Mouse (Mus musculus) midbrain, embryonic 10.5 days (tissue): ENCODE results near the gene Traf3. TPM values are rescaled to one million over a fixed set of nuclear protein-coding genes. Genes with fewer than 3 reads are reported as not detected.

ENCODE experiments used
- DNase-seq: peaks from one replicate; pipeline ENCODE4 v3.0.0-alpha.2; 2017; ENCODE audit warnings: low spot score
- H3K27ac ChIP-seq: fragments of 300-500 bp; sonication (generic); replicated peaks from 2 replicates; pipeline ENCODE4 v1.5.1; 2016; ENCODE audit warnings: mild to moderate bottlenecking
- H3K27me3 ChIP-seq: fragments of 300-500 bp; sonication (generic); 2 replicates; pipeline ENCODE4 v1.6.1; 2016; ENCODE audit warnings: low read depth, mild to moderate bottlenecking; ENCODE audit not compliant: poor library complexity, severe bottlenecking
- H3K36me3 ChIP-seq: fragments of 300-500 bp; sonication (generic); 2 replicates; pipeline ENCODE4 v1.6.1; 2016; ENCODE audit warnings: mild to moderate bottlenecking, moderate library complexity
- H3K4me1 ChIP-seq: fragments of 300-500 bp; sonication (generic); 2 replicates; pipeline ENCODE4 v1.6.1; 2016
- H3K4me3 ChIP-seq: fragments of 300-500 bp; sonication (generic); 2 replicates; pipeline ENCODE4 v1.5.1; 2016; ENCODE audit warnings: mild to moderate bottlenecking, moderate library complexity
- H3K9me3 ChIP-seq: fragments of 300-500 bp; sonication (generic); replicated peaks from 2 replicates; pipeline ENCODE4 v1.6.1; 2016; ENCODE audit warnings: mild to moderate bottlenecking
- WGBS: fragments of 180-500 bp; shearing (Covaris S2); methylation state at CpG from one replicate; pipeline ENCODE4 v1.1.7; 2016; 5-methylcytosine and 5-hydroxymethylcytosine counted together
- polyA plus RNA-seq: library from polyadenylated mRNA; unstranded; fragments of >200 nt; fragmentation: Nextera tagmentation; extraction: Ambion mirVana; gene quantifications from 2 replicates; pipeline ENCODE4 v1.2.1, GENCODE M21; 2016

Traf3 gene
- polyA plus RNA-seq, 1 experiment from 2014 or later = 11.5 TPM

DNA sequence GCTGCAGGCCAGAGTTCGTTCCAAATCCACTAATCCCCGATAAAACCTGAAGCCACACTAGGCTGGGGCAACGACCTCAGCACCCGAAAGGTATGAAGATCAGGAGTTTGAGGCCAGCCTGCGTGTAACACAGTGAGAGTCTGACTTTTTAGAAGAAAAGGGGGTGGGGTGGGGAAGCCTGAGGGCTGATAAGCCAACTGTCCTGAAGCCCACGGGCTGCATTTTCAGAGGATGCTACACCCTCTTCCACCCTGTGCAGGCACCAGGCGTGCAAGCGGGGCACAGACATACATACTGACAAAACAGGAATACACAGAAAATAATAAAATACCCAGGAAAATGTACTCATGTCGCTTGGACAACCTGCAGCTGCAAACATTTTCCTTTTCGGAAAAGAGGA lies 145.6 kb downstream of the Traf3 start:
- WGBS = 93% methylated on average over 10 of the region's 10 CpGs
- no peak overlapping the region for H3K4me3 ChIP-seq
- no peak overlapping the region for H3K27ac ChIP-seq
- no peak for DNase-seq
- H3K36me3 ChIP-seq = peaks cover 97% of the 10 kb centered on the region
- no peaks in the 10 kb centered on the region for H3K27me3 ChIP-seq
- H3K4me1 ChIP-seq = no peaks in the 10 kb centered on the region
- no peaks in the 10 kb centered on the region for H3K9me3 ChIP-seq

DNA sequence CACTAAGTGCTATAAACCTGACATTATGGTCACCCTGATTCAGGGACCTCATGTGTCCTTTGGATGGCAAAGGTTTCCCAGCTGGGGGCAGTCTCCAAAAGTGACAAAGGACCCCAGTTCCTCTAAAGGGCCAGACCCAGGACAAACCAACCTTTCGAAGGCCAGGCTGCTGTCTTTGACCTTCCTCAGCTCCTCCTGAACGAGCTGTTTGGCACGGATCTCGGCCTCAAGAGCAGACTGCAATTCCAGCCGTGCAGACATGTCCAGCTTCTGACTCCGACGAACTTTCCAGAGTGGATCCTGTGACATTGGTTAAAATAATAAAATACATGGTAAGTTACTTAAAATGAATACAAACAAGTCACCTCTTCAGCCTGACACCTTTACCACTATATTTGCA lies 148.1 kb downstream of the Traf3 start:
- no peaks in the 10 kb centered on the region for H3K27me3 ChIP-seq
- H3K4me3 ChIP-seq = no peak overlapping the region
- 96% methylated on average over 7 of the region's 7 CpGs for WGBS
- no peak for DNase-seq
- peaks cover 100% of the 10 kb centered on the region for H3K36me3 ChIP-seq
- no peak overlapping the region for H3K27ac ChIP-seq
- no peaks in the 10 kb centered on the region for H3K9me3 ChIP-seq
- no peaks in the 10 kb centered on the region for H3K4me1 ChIP-seq

Other genes starting within 250 kb of the Traf3 start
- gene Ankrd9, start 187.3 kb upstream of the Traf3 start, polyA plus RNA-seq = 16.5 and 19.4 TPM in 2 replicates
- 5.9 and 6.0 TPM in 2 replicates for gene Rcor1, start 127.0 kb upstream of the Traf3 start, polyA plus RNA-seq
- not detected in 2 replicates for gene 4930595D18Rik, start 18.1 kb downstream of the Traf3 start, polyA plus RNA-seq
- gene Amn, start 104.7 kb downstream of the Traf3 start, polyA plus RNA-seq = 0.11 and 0.17 TPM in 2 replicates
- 31.4 and 32.0 TPM in 2 replicates for gene Cdc42bpb, start 211.3 kb downstream of the Traf3 start, polyA plus RNA-seq
- gene Lbhd2, start 240.4 kb downstream of the Traf3 start, polyA plus RNA-seq = not detected in 2 replicates